Mouse (Mus musculus) cerebellum, adult (tissue): ENCODE data around the gene Pdcl3.
A peak's percentile ranks its signal among the peaks of the same experiment; 100 is the strongest.
"Not testable (repeated sequence)": the region's sequence is repeated elsewhere in the genome, so short reads cannot be mapped to it uniquely, and the experiment has no call there.

Source experiments
- ATAC-seq: cut with Nextera tagmentation; 2 replicates; pipeline ENCODE4 v1.9.2; 2017; ENCODE audit warnings: mild to moderate bottlenecking, moderate library complexity, mixed read lengths; ENCODE audit not compliant: insufficient number of reproducible peaks, low FRiP score, low TSS enrichment

Gene Pdcl3

GRCm38 (mm10) chr1:39015529-39015928, 30.1 kb downstream of the Pdcl3 start:
- ATAC-seq, result no peak

- ATAC-seq, result no peak
Observed at GRCm38 (mm10) chr1:39017871-39018270, 32.5 kb downstream of the Pdcl3 start.

- ATAC-seq, result peak; percentile 61; the same call in 1 of the 2 replicates
Observed at GRCm38 (mm10) chr1:39025142-39025541, 39.7 kb downstream of the Pdcl3 start.

GRCm38 (mm10) chr1:39025840-39026239, 40.4 kb downstream of the Pdcl3 start:
- ATAC-seq, result no peak

GRCm38 (mm10) chr1:39029176-39029575, 43.8 kb downstream of the Pdcl3 start:
- ATAC-seq, result no peak

- ATAC-seq, result no peak
Observed at GRCm38 (mm10) chr1:39030108-39030507, 44.7 kb downstream of the Pdcl3 start.

GRCm38 (mm10) chr1:39035817-39036216, 50.4 kb downstream of the Pdcl3 start:
- no peak for ATAC-seq

- ATAC-seq, result no peak
Observed at GRCm38 (mm10) chr1:39042188-39042587, 56.8 kb downstream of the Pdcl3 start.

GRCm38 (mm10) chr1:39044442-39044841, 59.0 kb downstream of the Pdcl3 start:
- ATAC-seq, result not testable (repeated sequence)

- ATAC-seq, result no peak
Observed at GRCm38 (mm10) chr1:39046689-39047088, 61.3 kb downstream of the Pdcl3 start.
